Mouse (Mus musculus): ENCODE results near the gene Casp8. TPM values are rescaled to one million over a fixed set of nuclear protein-coding genes. Genes with fewer than 3 reads are reported as not detected.
"Not testable (repeated sequence)": the region's sequence is repeated elsewhere in the genome, so short reads cannot be mapped to it uniquely, and the experiment has no call there.

Gene Casp8
- total and polyA plus RNA-seq, 3 experiments: 0.74 to 22.9 (median 15.5) TPM

DNA sequence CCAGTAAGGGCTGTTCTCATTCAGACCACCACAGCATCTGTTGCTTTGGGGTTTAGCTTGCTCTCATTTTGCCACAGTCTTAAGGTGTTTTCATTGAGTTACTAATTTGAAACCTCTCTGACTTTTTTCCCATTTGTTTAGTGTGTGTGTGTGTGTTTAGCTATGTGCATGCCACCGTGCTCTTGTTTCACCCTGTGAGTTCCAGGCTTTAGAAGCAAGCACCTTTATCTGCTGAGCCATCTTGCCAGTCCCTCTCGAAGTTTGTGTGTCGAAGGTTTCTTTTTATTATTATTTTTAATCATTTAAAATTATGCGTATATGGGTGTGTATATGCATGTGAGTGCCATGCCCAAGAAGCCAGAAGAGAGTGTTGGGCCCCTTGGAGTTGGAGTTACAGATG lies 3.7 kb downstream of the Casp8 start:
- no peak for DNase-seq

DNA sequence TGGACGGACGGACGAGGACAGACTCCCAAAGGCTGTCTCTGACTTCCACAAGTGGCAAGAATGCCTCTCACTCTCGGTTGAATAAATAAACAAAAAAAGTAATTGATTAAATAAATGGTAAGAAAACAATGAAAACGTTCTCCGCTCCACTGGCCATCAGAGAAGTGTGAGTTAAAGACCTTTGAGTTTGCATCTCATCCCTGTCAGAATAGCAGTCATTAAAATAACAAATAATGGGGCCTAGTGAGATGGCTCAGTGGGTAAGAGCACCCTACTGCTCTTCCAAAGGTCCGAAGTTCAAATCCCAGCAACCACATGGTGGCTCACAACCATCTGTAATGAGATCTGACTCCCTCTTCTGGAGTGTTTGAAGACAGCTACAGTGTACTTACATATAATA lies 5.5 kb downstream of the Casp8 start:
- DNase-seq: not testable (repeated sequence)

DNA sequence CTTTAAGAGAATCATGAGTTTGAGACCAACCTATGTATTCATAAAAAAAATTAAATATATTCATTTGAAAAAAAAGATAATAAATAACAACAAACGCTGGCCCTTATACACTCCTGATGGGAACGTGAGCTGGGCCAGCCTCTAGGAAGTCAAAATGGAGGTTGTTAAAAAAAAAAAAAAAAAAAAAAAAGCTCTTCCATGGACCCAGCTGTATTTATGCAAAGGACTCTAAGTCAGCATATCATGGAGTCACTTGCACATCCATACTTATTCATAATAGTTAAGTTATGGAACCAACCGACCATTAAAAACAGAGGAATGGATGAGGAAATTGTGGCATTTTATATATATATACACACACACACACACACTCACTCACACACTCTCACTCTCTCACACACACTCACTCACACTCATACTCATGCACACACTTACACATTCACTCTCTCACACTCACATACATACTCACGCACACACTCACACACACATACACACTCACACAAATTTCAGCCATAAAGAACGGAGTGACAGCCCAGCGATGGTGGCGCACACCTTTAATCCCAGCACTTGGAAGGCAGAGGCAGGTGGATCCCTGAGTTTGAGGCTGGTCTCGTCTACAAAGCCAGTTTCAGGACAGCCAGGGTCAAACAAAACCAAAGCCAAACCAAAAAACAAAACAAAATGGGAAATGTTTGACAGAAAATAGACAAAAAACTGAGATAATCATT lies 6.5 kb downstream of the Casp8 start:
- DNase-seq: no peak

DNA sequence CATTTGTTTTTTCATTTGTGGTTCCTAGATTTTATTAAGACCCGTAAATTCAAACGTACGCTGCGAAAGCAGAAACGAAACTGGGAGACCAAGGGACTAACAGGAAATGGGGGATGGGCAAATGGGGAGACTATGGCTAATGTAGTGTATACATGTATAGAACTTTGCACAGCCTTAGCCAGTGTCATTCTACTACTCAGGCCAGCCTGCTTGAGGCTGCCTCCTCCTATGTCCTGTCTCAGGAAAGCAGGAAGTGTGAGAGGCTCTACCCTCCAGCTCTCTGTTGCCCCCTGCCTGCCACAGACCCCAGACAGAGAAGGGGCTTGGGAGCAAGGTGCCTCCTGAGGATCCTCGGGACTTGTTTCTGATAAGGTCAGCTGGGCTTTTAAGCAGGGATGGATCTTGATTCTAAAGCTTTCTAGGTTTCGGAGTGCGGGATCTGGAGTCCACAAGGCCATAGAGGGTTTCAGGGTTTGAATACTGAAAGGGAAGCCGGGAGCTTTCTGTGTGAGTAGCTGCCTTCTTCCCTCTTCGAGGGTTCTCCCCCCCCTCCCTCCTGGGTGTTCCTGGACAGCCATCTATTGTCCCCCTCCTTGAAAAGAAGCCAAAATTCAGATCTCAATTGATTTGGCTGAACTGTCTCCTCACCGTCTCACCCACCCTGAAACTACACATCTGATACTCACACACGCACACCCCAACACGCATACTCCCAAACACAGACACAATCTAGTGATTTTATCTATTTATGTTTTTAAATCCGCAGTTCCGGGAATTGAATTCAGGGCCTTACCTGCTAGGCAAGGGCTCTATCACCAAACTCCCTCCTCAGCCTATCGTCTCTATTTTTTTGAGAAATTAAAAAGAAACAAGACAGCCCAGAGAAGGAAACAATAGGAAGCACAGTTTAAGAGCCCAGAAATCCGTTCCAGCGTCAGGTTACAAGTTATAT lies 7.4 kb downstream of the Casp8 start:
- DNase-seq: peak; percentile 51

DNA sequence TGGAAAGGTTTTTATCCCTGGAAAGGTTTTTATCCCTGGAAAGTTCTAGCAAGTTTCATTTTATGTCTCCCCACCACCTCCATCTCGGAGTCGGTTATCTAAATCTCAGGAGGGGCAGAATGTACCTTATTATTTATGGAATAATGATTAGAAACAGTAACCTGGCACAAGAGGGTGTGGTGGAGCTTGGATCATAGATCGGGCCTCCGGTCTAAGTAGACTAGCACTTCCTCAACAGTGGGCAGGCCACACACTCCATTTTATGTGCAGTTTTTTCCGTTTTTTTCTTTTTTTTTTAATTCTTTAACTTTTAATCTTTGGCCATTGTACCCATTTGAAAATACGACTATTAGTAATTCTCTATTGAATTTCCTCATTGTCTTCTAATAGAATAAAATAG lies 8.4 kb downstream of the Casp8 start:
- DNase-seq: no peak

DNA sequence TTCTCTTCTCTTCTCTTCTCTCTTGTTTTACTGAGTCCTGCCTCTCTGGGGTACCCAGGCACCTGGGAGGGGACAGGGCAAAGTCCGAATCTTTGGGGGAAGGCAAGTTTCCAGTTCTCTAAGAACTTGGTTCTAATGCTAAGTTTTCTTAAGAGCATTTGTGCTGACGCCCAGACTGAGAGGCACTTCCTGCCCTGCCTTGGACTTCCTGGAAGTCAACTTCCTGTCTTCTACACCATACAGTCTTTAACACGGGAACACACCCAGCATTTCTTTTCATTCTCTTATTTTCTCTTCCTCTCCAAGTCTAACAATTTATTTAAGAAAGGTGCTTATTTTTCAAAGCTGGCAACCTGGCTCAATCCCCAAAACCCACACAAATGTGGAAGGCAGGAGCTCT lies 11.5 kb downstream of the Casp8 start:
- no peak for DNase-seq

DNA sequence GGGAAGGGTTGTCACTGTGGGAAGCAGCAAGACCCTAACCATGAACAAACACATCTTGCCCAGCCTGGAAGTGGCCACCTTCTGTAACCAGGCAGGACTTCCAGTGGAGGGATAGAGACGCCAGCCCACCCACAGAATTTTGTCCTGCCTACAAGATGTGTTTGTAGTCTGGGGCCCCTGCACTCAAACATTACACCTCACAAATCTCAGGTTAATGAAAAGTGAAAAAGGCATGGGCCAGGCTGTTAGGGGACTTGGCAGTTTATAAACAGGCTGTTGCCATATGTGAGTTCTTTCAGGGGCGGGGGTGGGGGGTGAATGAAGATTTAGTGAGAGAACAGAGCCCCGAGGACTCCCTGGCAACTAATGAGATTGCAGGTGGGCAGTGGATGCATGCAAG lies 31.1 kb downstream of the Casp8 start:
- DNase-seq: no peak

DNA sequence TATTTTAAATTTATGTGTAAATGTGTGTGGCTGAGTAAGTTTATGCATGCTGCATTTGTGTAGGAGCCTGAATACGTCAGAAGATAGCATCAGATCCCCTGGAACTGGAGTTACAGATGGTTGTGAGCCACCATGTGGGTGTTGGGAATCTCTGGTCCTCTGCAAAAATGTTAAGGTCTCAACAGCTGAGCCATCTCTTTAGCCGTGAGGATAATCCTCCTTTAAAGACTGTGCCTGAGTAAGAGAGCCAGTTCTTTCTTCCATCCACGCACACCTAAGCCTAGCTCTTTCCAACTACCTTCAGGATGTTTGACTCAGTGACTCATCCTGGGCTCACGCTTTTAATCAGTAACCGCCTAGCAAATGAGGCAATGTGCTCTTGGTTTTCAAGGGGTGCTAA lies 35.6 kb downstream of the Casp8 start:
- DNase-seq: no peak

DNA sequence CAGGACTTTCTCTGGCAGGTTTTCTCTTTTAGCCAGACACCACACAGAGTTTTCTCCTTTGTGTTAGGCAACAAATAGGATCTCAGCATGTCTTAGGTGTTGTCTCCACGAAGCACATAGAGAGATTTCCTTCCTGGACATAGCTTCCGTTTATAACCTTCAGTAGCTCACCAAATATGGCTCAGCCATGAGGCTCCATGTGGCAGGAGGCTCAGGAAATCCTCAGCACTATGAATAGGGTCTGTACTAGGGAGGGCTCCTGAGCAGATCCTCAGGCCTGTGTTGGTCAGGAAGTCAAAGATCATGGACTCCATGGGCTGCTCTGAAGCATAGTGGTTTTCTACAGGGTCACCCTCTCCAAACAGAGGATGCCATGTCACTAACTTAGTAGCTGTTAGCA lies 37.0 kb downstream of the Casp8 start:
- DNase-seq: no peak

DNA sequence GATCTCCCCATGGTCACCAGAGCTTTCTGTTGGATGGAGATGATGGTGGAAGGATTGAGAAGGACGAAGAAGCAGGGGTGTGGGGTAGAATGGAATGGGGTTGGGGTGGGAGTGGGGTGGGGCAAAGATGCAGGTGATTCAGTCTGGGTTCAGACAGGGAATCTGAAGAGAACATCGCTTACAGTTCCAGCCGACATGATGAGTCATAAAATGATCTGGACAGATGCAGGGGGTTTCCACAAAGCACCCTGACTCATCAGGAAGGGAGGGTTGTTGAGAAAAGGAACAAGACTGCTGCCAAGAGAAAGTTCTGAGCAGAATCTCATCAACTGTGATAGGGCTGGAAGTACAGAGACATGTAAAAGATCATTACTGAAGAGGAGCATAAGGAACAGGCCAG lies 61.6 kb downstream of the Casp8 start:
- peak; percentile 63 for DNase-seq

DNA sequence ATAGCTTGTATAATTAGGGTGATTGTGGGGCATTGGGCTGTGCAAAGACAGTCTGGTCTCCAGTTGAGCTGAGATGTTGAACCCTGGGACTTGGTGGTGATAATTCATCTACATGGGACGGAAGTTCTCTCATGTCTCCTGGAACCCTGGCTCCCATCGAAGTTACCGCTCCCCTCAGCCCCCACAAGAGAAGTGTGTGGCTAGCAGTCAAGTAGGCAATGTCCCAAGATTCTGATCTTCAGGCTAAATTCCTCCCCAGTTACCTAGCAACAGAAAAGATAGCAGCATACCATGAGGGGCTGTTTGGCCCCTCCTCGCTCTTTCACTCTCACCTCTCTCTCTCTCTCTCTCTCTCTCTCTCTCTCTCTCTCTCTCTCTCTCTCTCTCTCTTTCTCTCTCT lies 64.0 kb downstream of the Casp8 start:
- DNase-seq: not testable (repeated sequence)

DNA sequence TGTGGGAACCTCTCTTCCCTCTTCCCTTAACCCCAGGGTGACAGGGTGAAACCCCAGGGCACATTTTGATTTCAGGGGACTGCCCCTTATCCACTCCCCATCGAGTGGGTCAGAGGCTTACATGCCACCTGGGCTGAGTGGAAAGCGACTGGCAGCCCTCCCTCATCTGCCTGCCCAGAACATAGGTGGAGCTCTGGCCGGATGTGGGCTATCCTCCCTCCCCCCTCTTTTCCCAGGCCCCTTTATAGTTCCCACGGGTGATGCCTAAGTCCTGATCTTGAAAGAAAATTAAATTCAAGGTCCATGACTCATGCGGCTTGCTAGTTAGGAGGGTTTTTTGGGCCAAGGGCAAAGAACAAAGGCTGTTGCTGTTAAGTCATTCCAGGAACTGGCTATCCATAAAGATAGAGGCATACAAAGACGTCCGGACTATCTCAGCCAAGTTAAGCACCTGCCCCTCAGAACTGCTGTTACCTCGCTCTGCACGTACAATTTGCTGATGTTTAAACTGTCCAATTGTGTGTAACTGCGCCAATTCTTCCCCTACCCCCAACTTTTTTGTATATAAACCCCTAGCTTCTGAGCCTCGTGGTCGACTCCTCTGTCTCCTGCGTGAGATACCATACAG lies 64.7 kb downstream of the Casp8 start:
- DNase-seq: peak; percentile 85

DNA sequence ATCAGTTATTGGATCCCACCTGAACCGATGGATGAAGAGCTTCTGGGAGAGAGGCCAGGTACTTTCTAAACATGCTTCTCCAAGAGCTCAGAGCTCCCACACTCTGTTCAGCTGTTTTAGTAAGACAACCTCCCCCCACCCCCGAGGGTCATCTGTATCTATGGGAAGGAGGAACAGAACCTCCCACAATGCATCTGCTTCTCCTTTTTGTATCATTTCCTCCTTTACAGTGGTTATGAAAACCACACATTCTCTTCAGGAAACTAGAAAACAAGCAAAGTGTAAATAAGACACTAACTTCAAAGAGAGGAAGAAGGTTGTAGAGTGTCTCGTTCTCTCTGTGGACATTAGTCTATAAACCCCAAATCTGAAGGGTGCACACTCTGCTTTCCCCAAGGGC lies 65.4 kb downstream of the Casp8 start:
- not testable (repeated sequence) for DNase-seq

DNA sequence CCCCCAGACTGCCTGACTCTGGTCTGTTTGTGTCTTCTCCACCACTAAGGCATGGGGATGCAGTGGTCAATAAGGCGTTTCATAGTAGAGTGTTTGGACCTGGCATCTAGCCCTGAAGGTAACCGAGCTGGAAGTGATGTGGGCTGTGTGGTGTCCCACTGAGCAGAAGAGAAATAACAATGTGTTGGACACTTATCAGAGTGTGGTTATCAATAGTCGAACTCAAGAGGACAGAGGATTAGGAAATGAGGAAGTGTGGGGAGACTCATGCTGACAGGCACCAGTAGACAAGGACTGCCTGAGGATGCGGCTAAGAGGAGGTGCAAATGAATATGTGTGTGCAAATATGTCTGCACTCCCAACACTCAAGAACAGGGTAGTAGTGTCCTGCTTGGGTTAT lies 81.3 kb downstream of the Casp8 start:
- not testable (repeated sequence) for DNase-seq

DNA sequence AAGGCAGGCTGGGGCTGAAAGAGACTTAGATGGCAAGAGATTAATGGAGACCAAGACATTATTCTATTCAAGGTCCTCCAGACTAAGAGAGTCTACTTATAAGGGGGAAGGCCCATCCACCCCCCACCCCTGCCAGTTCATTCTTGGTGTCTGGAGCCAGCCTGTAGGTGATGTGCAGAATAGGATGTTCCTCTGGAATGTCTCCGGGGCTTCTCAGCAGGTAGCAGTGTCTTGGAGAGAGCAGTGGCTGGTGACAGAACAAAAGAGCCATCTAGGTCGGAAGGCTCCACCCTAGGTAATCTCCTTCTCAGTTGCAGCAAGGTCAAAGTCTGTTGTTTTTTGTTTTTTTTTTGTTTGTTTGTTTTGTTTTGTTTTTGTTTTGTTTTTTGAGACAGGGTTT lies 84.1 kb downstream of the Casp8 start:
- not testable (repeated sequence) for DNase-seq

DNA sequence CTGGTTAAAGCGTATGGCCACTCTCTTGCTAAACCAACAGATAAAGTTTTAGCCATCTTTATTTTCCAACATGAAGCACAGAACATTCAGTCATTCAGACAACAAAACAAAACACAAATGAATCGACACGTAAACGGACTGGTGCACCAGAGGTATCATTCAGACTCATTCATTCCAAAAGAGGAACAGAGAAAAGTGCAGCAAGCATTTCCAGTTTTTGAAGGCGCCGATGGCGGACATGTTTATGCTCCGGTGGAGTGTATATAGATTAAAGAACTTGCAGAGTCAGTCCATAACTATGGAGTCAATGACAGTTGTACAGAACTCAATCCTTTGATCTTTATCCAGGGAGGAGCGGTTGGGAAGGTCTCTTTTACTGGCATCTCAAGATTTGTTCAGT lies 88.1 kb downstream of the Casp8 start:
- DNase-seq: not testable (repeated sequence)

DNA sequence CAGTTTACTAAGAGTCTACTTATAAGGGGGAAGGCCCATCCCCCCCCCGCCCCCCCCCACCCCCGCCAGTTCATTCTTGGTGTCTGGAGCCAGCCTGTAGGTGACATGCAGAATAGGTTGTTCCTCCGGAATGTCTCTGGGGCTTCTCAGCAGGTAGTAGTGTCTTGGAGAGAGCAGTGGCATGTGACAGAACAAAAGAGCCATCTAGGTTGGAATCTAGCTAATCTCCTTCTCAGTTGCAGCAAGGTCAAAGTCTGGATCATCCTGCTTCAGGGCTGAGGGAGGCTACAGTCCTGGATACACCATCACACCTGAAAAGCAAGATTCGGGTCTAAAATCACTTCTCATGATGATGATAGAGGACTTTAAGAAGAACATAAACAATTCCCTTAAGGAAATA lies 90.5 kb downstream of the Casp8 start:
- DNase-seq: no peak

DNA sequence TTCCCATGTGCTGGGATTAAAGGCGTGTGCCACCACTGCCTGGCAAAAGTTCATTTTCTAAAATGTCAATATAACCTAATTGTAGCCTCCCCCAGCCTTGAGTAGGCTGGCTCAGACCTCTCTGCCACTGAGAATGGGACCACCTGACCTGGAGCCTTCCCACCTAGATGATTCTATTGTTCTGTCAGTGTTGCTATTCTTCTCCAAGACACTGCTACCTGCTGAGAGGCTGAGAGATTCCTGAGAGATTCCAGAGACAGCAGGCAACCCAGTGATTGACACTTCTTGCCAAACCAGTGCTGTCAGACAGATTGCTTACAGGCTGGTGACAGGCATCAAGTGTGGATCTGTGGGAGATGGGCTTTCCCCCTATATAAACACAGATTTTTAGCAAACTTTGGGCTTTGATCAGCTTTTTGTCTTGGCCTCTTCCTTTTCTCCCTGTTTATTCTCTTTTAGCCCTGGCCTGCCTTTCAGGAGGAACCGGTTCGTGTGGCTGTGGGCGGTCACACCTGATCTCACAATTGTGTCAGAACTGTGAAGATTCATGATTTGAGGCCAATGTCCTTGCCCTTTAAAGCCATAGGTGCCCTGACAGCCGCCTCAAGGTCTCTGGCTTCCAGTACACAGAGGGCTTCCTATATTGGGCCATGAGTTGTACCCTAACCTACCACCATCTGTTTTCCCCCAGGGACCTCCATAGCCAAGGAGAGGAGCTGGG lies 94.8 kb downstream of the Casp8 start:
- DNase-seq: no peak

DNA sequence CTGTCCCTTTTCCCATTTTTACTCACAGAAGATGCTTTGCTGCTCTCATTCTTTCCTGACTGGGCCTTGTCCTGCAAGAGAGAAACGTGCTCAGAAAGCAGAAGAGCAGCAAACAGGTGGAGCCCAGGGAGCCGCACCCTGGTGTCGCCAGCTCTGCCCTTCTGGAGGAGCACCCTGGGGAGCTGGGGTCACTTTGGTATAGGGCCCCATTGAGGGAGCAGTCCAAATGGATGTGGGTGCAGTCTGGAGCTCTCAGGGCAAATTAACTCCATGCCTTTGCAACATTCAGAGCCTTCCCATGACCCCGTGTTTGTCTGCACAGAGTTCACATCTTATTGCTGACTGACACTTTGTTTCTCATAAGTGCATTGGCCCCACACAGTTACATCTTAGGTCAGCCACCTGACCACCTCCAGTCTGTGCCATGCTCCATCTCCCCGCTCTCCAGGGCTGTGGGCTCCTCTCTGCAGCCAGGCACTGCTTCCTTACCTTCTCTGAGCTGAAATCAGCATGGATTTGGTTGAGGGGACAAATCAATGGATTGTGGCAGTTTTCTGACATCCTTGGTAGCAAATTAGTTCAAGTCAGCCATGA lies 95.6 kb downstream of the Casp8 start:
- DNase-seq: not testable (repeated sequence)

DNA sequence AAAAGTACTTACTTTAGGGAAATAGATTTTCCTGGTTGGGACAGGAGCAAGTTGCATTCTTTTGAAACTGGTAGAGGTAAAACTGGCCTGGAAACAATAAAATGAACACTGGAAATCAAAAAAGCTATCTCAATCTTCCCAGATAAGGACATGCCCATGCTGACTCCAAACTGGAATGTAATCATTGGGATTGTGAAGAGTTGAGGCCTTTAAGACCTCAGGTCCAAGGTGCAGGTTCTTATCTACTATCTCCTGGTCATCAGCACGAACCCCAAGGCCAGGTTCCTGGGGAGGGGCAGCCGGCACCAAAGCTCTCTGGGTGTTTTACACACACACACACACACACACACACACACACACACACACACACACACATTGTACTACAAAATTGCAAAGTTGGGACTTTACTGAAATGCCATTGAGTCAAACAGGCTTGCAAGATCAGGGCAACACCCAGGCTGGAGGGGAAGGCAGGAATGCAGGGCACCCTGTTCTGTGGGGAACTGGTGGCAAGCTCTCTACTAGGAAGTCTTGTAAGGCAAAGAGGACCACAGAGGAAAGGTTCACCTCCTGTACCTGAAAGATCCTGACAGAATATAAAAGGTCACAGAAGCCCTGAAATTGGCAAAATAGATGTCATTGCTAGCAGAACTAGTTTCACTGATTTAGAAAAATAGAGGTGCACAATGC lies 96.5 kb downstream of the Casp8 start:
- DNase-seq: not testable (repeated sequence)

DNA sequence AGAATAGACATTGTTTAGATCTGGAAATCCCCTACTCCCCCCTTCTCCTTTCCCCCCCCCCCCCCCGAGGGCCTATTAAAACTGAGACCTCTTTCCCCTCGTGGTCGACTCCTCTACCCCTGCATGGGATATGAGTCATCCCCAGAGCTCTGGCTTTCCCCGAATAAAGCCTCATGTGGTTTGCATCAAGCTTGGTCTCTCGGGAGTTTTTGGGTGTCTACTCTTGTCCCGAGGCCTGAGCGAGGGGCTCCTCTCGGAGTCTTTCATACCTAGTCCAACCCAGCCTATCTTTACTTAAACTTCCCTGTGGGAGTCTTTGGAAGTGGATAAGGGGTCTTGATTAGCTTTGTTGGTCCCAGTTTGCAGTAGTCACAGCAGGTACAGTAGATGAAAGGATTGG lies 97.2 kb downstream of the Casp8 start:
- not testable (repeated sequence) for DNase-seq

All from adrenal gland, adult 2 months (tissue).